Mouse (Mus musculus) heart, adult 11 months (tissue): ENCODE data around the gene Prdx6b.

ENCODE experiments used
- DNase-seq: peaks from one replicate; pipeline ENCODE4 v3.0.0; 2022

The Prdx6b gene

GRCm38 (mm10) chr2:80292172-80292571 is at the start of gene Prdx6b:
Gene Prdx6b, plus strand, starts transcription at chr2:80292472.
- peak; percentile 52 for DNase-seq

DNA sequence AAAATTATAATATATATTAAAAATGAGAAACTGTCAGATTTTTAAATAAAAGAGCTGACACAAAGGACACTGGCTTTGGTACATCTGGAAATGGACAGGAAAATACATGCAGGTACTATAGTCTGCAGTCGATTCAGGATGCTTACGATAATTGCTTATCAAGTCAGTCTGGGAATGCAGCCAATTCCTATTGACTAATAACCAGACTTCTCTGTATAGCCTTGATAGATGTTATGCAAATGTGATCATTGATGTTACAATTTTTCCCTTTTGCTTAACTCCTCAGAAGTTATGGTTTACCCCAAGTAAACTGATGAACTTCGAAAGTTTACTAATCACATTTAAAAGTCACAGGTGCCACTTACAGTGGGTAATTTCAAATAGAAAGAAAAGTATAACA is 44.8 kb upstream of the Prdx6b start:
- DNase-seq: no peak

GRCm38 (mm10) chr2:80247868-80248267 is 44.4 kb upstream of the Prdx6b start:
- no peak for DNase-seq

DNA sequence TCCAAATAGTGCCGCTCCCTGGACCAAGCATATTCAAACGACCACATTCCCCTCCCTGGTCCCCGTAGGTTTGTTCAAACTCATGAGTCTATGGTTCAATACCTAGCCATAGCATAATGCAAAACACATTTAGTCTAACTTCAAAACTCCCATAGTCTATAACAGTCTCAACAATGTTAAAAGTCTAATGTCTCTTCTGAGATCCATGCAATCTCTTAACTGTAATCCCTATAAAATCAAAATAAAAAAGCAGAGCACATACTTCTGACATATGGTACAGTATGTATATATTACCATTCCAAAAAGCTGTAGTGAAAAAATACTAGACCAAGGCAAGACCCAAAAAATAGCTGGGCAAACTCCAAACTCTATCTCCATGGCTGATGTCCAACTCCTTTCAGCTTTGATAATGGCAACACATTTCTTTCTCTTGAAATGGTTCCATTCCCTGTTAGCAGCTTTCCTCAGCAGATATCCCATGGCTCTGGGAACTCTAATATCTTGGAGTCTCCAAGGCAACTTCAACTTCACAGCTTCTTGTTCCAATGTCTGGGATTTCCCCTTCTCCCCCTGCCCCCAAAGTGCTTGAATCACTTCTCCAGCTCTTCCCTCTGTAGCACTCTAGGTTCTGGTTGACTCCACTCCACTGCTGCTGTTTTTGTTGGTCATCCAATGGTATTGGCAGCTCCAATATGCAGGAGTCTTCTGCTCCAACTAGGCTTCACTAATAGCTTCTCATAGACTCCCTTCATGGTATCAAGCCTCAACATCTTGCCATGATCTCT is 32.2 kb upstream of the Prdx6b start:
- peak; percentile 85 for DNase-seq

DNA sequence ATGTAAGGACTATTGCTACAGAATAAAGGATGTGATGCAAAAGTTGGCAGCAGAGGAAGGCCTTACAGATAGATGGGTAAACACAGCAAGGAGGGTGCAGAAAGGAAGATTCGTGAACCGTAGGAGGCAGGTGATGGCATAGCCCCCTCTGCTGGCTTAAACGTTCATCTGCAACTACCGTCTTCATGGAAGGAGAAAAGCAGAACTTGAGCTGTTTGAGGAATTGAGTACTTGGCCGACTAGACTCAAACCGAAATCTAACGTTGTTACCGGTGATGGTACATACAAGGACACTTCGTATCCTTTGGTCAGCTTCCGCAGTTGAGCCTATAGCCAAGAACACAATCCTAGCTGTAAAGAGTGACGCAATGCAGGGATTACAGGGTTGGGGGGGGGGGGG is 25.4 kb upstream of the Prdx6b start:
- DNase-seq: peak; percentile 91

DNA sequence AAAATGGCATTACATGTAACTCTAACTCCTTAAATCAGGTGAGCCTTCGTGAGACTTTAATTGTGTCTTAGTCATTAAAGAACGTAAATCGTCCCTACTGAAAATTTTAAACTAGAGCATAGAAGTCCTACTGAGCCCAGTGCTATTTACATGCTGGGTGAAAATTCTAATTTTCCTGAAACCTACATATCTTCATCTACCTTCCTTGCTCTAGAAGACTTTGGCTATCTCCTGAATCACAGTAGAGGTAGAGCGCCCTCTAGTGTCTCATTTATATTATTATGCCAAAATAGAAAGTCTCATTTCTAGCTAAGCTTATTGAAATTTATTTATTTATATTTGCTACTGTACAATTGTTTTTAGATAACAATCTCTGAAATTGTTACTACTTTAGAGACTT is 24.2 kb upstream of the Prdx6b start:
- no peak for DNase-seq

DNA sequence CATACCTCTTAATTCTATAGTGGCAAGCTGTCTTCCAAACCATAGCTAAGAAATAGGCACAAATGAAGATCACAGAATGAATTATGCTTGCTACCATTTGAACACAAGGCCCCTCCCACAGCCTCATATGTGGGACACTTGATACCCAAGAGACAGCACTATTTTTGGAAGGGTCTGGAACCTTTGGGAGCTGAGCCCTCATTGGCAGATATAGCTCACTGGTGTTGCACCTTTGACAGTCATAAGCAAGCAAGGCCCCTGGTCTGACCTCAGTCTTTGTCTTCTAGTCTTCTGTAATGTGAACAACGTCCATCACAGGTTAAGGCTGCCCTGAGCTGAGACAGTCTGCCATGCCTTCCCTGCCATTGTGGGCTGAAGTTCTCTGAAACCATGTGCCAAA is 20.8 kb upstream of the Prdx6b start:
- DNase-seq: peak; percentile 91

DNA sequence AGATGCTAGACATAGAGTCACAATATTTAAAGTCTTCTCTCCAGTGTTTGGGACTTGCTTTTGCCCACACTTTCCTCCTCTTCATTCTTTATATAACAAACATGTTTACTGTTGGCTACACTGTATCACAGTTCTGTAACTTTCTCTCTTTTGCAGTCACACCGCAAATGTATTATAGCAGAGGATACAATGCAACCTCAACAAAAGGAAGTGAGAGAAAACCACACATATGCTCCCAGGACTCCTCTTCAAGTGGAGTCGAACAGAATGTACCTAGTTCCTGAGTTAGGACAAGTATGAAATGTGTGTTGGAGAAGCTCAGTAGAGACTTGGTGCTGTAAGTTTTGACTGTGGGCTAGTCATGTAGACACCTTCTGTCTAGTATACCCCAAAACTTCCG is 19.2 kb upstream of the Prdx6b start:
- no peak for DNase-seq

- peak; percentile 82 for DNase-seq
These were observed 18.5 kb upstream of the Prdx6b start for GRCm38 (mm10) chr2:80273763-80274162.

GRCm38 (mm10) chr2:80275136-80275535 is 17.1 kb upstream of the Prdx6b start:
- peak; percentile 16 for DNase-seq

- DNase-seq: peak; percentile 61
These were observed 10.1 kb upstream of the Prdx6b start for GRCm38 (mm10) chr2:80282214-80282613.

- peak; percentile 46 for DNase-seq
These were observed 5.9 kb upstream of the Prdx6b start for GRCm38 (mm10) chr2:80286397-80286796.

GRCm38 (mm10) chr2:80298334-80298733 is 6.1 kb downstream of the Prdx6b start:
- peak; percentile 57 for DNase-seq

DNA sequence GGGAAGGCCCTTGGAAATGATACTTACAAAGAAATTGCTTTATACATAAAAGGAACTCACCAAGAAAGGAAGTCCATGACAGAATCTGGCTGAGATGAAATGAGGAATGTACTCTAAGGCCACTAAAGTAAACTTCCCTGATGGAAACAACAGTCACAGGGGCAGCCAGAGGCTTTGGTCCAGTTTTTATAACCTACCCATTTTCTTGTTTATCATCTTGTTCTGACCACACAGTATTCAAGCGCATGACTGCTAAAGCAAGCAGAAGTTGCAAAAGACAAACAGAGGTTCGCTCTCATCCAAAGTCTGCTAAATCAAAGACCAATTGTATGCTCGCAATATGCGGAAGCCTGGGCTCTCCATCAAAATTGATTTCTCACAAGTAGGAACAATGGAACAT is 8.5 kb downstream of the Prdx6b start:
- no peak for DNase-seq

DNA sequence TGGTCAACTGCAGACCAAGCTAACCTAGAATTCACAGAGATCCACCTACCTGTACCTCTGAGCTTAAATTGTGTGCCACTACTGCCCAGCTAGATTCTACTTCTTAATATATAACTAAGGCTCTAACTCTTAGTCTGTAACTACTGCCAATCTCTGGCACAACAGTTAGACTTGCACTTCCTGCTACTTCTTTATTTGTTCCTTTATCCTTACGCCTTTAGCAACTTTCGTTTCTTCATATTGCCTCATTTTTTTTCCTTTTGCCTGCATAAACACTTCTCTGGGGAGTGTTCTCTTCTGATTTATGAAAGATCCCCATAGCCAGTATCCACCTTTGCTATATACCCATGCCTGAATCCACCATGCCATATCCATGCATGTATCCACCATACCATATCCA is 11.7 kb downstream of the Prdx6b start:
- DNase-seq: no peak

- no peak for DNase-seq
These were observed 15.4 kb downstream of the Prdx6b start for GRCm38 (mm10) chr2:80307701-80308100.

GRCm38 (mm10) chr2:80309775-80310174 is 17.5 kb downstream of the Prdx6b start:
- no peak for DNase-seq

- no peak for DNase-seq
These were observed 18.5 kb downstream of the Prdx6b start for GRCm38 (mm10) chr2:80310772-80311171.

- DNase-seq: no peak
These were observed 19.1 kb downstream of the Prdx6b start for GRCm38 (mm10) chr2:80311350-80311749.

DNA sequence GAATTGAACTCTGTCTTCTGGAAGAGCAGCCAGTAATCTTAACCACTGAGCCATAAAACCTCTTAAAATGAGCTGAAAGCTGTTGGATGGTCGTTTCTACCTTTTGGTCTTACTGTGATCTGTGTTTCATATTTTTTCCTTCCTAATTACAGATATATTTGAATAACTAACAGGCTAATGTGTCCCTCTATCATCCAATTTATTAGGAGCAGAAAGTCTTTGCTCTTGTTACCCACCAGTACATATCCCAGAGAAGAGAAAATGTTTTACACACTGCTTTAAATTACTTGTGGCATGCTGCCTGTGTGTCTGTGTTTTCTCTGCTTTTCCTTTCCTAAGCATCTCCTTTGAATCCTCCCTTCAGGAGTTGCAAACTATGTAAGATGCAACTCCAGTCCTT is 21.9 kb downstream of the Prdx6b start:
- no peak for DNase-seq

DNA sequence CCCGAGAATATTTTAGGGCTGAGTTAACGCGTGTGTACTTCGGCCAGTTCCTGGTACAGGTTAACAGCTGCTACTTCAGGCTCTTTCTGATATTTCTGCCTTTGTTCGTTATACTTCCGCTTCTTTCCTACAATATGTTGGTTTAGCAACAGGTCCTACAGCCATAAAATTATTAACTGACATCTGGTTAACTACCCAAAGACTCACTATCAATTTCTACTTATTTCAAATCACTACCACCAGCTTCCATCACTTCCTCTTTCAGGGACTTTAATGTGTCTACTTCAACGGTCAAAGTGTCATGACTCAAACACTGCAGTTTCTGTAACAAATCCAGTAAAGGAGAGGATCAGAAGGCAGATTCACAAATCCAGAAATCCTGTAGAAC is 22.6 kb downstream of the Prdx6b start:
- no peak for DNase-seq

DNA sequence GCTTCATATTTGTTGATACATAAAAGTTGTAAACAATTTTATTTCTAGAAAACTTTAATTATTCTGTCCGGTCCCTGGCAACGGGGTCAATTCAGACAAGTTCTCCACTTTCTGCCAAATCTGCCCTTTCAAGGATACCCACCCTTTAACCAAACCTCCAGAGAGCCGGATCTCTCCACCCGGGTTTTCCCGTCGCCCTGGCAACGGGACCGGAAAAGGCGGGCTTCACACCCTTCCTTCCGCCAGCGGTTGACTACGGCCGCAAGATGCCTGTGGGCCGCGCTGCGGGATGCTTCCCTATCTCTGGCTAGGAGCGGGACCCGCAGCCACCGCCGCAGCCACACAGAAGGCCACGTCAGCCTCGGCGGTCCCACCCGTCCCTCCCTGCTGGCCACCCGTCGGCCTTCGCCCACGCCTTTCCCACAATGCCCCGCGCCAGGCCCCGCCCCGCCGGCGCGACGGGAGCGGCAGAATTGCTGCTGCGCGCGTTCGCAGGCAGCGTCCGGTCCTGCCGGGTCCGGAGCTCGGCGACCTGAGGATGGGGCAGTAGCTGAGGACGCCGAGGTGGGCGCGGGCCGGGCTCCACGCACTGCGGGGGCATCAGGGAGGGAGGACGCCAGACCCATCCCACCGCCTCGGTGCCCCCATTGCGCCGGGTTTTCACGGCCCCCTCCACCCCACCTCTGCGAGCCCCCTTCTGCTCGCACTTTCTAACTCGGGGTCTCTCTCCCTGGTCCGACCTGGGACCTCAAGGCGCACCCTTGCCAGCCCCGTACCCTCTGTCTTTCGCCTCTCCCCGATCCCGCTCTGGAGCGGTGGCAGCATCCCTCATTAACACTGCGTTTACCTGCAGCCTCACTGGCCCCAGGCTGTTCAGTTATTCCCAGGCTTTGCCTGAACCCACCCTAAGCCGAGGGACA is 23.2 kb downstream of the Prdx6b start, which contains the start of gene Dnajc10:
TSS of gene Dnajc10 (plus strand) at position 225 of the 920 bp plus-strand sequence.
- DNase-seq: peak; percentile 100

- DNase-seq: no peak
These were observed 30.6 kb downstream of the Prdx6b start for GRCm38 (mm10) chr2:80322878-80323277.

DNA sequence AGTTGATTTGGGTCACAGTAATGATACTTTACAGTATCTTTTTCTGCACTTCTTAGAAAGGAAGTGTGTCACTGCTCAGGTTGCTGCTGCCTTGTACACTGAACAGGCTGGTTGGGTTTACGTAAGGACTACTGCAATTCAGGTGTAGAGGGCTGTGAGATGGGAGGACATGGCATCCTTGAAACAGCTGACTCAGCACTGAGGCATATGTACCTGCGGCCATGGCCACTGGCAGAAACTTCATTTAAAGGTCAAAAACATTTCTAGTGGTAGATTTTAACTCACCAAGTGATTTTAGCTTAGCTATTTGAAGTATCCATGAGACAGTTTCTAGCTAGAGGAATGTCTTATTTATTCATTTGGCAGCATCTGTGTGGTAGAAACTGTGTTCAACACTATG is 33.5 kb downstream of the Prdx6b start:
- DNase-seq: no peak
